Mouse (Mus musculus): ENCODE data around the gene B4galnt2. TPM values are rescaled to one million over a fixed set of nuclear protein-coding genes. Genes with fewer than 3 reads are reported as not detected.

Gene B4galnt2
- polyA plus RNA-seq, 1 experiment = 0.14 TPM

- Histone ChIP-seq H3ac (ENCODE audit: control insufficient read depth, insufficient read length) (no peak overlapping the region), H3K79me2 (ENCODE audit: control insufficient read depth, insufficient read depth) (no peaks in the 10 kb centered on the region), H3K4me2 (ENCODE audit: low read depth) (no peak overlapping the region), H3K36me3 (ENCODE audit: control insufficient read depth, insufficient read depth) (no peaks in the 10 kb centered on the region), H3K27me3 (ENCODE audit: control insufficient read depth, insufficient read depth, insufficient read length) (no peaks in the 10 kb centered on the region), H3K4me3 (no peak overlapping the region)
- TF ChIP-seq MYOD1 (IDR thresholded peaks at IDR 0.05; ENCODE audit: control insufficient read depth in 1 of 3, insufficient read length in 2 of 3, low read depth in 2 of 3) (no peak), POLR2AphosphoS2 (IDR thresholded peaks at IDR 0.05; ENCODE audit: insufficient read length, low read depth) (no peak), MYOG (IDR thresholded peaks at IDR 0.05; ENCODE audit: control insufficient read depth in 1 of 3, insufficient read depth in 1 of 3, insufficient read length in 2 of 3, low read depth in 2 of 3) (no peak), CEBPB (IDR thresholded peaks at IDR 0.05; ENCODE audit: insufficient read depth, poor library complexity, severe bottlenecking) (no peak), MAX (IDR thresholded peaks at IDR 0.05; ENCODE audit: low read depth) (no peak), SRF (IDR thresholded peaks at IDR 0.05; ENCODE audit: control insufficient read depth, insufficient read length, low read depth) (no peak), TCF12 (IDR thresholded peaks at IDR 0.05; ENCODE audit: insufficient read depth, poor library complexity, severe bottlenecking) (no peak), POLR2A (IDR thresholded peaks at IDR 0.05; ENCODE audit: insufficient read length, low read depth) (no peak), E2F4 (IDR thresholded peaks at IDR 0.05; ENCODE audit: insufficient read depth) (no peak), USF1 (IDR thresholded peaks at IDR 0.05; ENCODE audit: low read depth) (no peak), REST (IDR thresholded peaks at IDR 0.05; ENCODE audit: insufficient read depth, insufficient read length) (no peak), TCF3 (IDR thresholded peaks at IDR 0.05; ENCODE audit: insufficient read length, low read depth) (no peak)
Observed at GRCm38 (mm10) chr11:95861397-95861796, 53.3 kb downstream of the B4galnt2 start.

GRCm38 (mm10) chr11:95860071-95860490 is 54.6 kb downstream of the B4galnt2 start:
- Histone ChIP-seq H3ac (ENCODE audit: control insufficient read depth, insufficient read length) (peak overlapping the region; percentile 17), H3K27me3 (ENCODE audit: control insufficient read depth, insufficient read depth, insufficient read length) (no peaks in the 10 kb centered on the region), H3K36me3 (ENCODE audit: control insufficient read depth, insufficient read depth) (no peaks in the 10 kb centered on the region), H3K4me3 (peak overlapping the region; percentile 43), H3K79me2 (ENCODE audit: control insufficient read depth, insufficient read depth) (no peaks in the 10 kb centered on the region), H3K4me2 (ENCODE audit: low read depth) (peak overlapping the region; percentile 95)
- TF ChIP-seq TCF3 (IDR thresholded peaks at IDR 0.05; ENCODE audit: insufficient read length, low read depth) = no peak
- no peak for TF ChIP-seq REST (IDR thresholded peaks at IDR 0.05; ENCODE audit: insufficient read depth, insufficient read length)
- no peak for TF ChIP-seq MYOD1 (IDR thresholded peaks at IDR 0.05; ENCODE audit: control insufficient read depth in 1 of 3, insufficient read length in 2 of 3, low read depth in 2 of 3)
- TF ChIP-seq USF1 (IDR thresholded peaks at IDR 0.05; ENCODE audit: low read depth) = no peak
- TF ChIP-seq MAX (IDR thresholded peaks at IDR 0.05; ENCODE audit: low read depth) = no peak
- no peak for TF ChIP-seq POLR2A (IDR thresholded peaks at IDR 0.05; ENCODE audit: insufficient read length, low read depth)
- no peak for TF ChIP-seq POLR2AphosphoS2 (IDR thresholded peaks at IDR 0.05; ENCODE audit: insufficient read length, low read depth)
- no peak for TF ChIP-seq E2F4 (IDR thresholded peaks at IDR 0.05; ENCODE audit: insufficient read depth)

- no peaks in the 10 kb centered on the region for H3K36me3 ChIP-seq (ENCODE audit: control insufficient read depth, insufficient read depth)
- H3K79me2 ChIP-seq (ENCODE audit: control insufficient read depth, insufficient read depth) = no peaks in the 10 kb centered on the region
- peak overlapping the region; percentile 17 for H3ac ChIP-seq (ENCODE audit: control insufficient read depth, insufficient read length)
- peak overlapping the region; percentile 95 for H3K4me2 ChIP-seq (ENCODE audit: low read depth)
- TF ChIP-seq POLR2A (IDR thresholded peaks at IDR 0.05; ENCODE audit: insufficient read length, low read depth) (peak; percentile 48), MYOD1 (IDR thresholded peaks at IDR 0.05; ENCODE audit: control insufficient read depth in 1 of 3, insufficient read length in 2 of 3, low read depth in 2 of 3) (peak in 2 of 3 experiments; percentile 69 to 81), TCF12 (IDR thresholded peaks at IDR 0.05; ENCODE audit: insufficient read depth, poor library complexity, severe bottlenecking) (no peak), POLR2AphosphoS2 (IDR thresholded peaks at IDR 0.05; ENCODE audit: insufficient read length, low read depth) (no peak), MYOG (IDR thresholded peaks at IDR 0.05; ENCODE audit: control insufficient read depth in 1 of 3, insufficient read depth in 1 of 3, insufficient read length in 2 of 3, low read depth in 2 of 3) (peak in 2 of 3 experiments; percentile 61 to 86), REST (IDR thresholded peaks at IDR 0.05; ENCODE audit: insufficient read depth, insufficient read length) (no peak), CEBPB (IDR thresholded peaks at IDR 0.05; ENCODE audit: insufficient read depth, poor library complexity, severe bottlenecking) (no peak), E2F4 (IDR thresholded peaks at IDR 0.05; ENCODE audit: insufficient read depth) (no peak), USF1 (IDR thresholded peaks at IDR 0.05; ENCODE audit: low read depth) (peak; percentile 41), TCF3 (IDR thresholded peaks at IDR 0.05; ENCODE audit: insufficient read length, low read depth) (peak; percentile 7), MAX (IDR thresholded peaks at IDR 0.05; ENCODE audit: low read depth) (peak; percentile 66), SRF (IDR thresholded peaks at IDR 0.05; ENCODE audit: control insufficient read depth, insufficient read length, low read depth) (peak; percentile 73)
- peak overlapping the region; percentile 43 for H3K4me3 ChIP-seq
- no peaks in the 10 kb centered on the region for H3K27me3 ChIP-seq (ENCODE audit: control insufficient read depth, insufficient read depth, insufficient read length)
Observed at GRCm38 (mm10) chr11:95859468-95859855, 55.2 kb downstream of the B4galnt2 start.

GRCm38 (mm10) chr11:95858528-95859467 is 55.9 kb downstream of the B4galnt2 start:
- H3ac ChIP-seq (ENCODE audit: control insufficient read depth, insufficient read length) = peak overlapping the region; percentile 17
- H3K4me2 ChIP-seq (ENCODE audit: low read depth) = peak overlapping the region; percentile 95

More at GRCm38 (mm10) chr11:95858528-95859467, 55.9 kb downstream of the B4galnt2 start:
- Histone ChIP-seq H3K79me2 (ENCODE audit: control insufficient read depth, insufficient read depth) (no peaks in the 10 kb centered on the region), H3K27me3 (ENCODE audit: control insufficient read depth, insufficient read depth, insufficient read length) (no peaks in the 10 kb centered on the region), H3K36me3 (ENCODE audit: control insufficient read depth, insufficient read depth) (no peaks in the 10 kb centered on the region), H3K4me3 (peak overlapping the region; percentile 43)
- no peak for TF ChIP-seq MYOG (IDR thresholded peaks at IDR 0.05; ENCODE audit: control insufficient read depth in 1 of 3, insufficient read depth in 1 of 3, insufficient read length in 2 of 3, low read depth in 2 of 3)
- no peak for TF ChIP-seq USF1 (IDR thresholded peaks at IDR 0.05; ENCODE audit: low read depth)
- peak; percentile 38 for TF ChIP-seq POLR2A (IDR thresholded peaks at IDR 0.05; ENCODE audit: insufficient read length, low read depth)
- peak; percentile 3 for TF ChIP-seq SRF (IDR thresholded peaks at IDR 0.05; ENCODE audit: control insufficient read depth, insufficient read length, low read depth)
- no peak for TF ChIP-seq REST (IDR thresholded peaks at IDR 0.05; ENCODE audit: insufficient read depth, insufficient read length)
- no peak for TF ChIP-seq TCF12 (IDR thresholded peaks at IDR 0.05; ENCODE audit: insufficient read depth, poor library complexity, severe bottlenecking)
- TF ChIP-seq MAX (IDR thresholded peaks at IDR 0.05; ENCODE audit: low read depth) = no peak
- TF ChIP-seq TCF3 (IDR thresholded peaks at IDR 0.05; ENCODE audit: insufficient read length, low read depth) = no peak
- no peak for TF ChIP-seq CEBPB (IDR thresholded peaks at IDR 0.05; ENCODE audit: insufficient read depth, poor library complexity, severe bottlenecking)
- TF ChIP-seq POLR2AphosphoS2 (IDR thresholded peaks at IDR 0.05; ENCODE audit: insufficient read length, low read depth) = peak; percentile 77
- TF ChIP-seq MYOD1 (IDR thresholded peaks at IDR 0.05; ENCODE audit: control insufficient read depth in 1 of 3, insufficient read length in 2 of 3, low read depth in 2 of 3) = no peak
- TF ChIP-seq E2F4 (IDR thresholded peaks at IDR 0.05; ENCODE audit: insufficient read depth) = peak; percentile 7

All from myocyte (in vitro differentiated cells).